1 mouse cellular context compared by ENCODE assay signal in the genomic region with DNA sequence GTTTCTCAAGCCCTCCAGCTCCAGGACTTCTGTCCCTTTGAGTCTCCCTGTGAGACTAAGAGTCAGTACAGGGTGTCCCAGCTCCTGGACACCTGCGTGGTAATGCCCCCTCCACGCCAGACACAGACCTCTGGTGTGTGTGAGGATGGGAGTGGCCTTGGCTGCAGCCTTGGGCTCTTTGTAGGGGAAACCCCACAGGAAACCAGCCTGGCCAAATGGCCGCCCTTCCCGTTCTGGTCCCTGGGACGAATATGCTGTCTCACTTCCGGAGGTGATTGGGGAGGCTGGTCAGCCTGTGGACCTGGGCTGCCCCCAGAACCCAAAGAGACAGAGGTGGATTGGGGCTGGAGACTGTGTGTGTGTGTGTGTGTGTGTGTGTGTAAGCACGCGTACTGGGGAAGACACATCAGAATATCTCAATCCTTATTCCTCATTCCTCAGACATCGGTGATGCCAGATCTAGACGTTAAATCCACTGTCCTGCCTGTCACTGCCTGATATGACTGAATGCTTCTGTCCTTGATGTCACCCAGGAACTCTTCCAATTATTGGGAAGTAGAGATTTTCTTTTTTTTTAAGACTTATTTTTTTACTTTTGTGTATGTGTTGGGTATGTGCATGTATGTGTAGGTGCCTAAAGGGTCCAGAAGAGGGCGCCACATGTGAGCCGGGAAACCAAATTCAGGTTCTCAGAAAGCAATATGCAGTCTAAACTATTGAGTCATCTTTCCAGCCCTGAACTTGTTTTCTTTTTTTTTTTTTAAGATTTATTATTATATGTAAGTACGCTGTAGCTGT.
TF ChIP-seq lines count a peak whose summit lies in the region.

No protein-coding gene starts in this region.

TF ChIP-seq in CH12.LX, 34 proteins besides CTCF, POLR2A, EP300 and RAD21:
- TF ChIP-seq KAT2A (IDR thresholded peaks at IDR 0.05; ENCODE audit: insufficient replicate concordance, low read length), result 0 out of 2 replicates have a peak, but pooled peaks have one; percentile 43
- no peak; the same call in 1 of the 2 replicates for TF ChIP-seq NRF1 (IDR thresholded peaks at IDR 0.05; ENCODE audit: low read depth, low read length)
- peak; percentile 64 for TF ChIP-seq ETS1 (conservative IDR thresholded peaks at IDR 0.05; ENCODE audit: low read depth, low read length)
- peak; percentile 38; the same call in 1 of the 2 replicates for TF ChIP-seq NELFE (IDR thresholded peaks at IDR 0.05; ENCODE audit: low read depth, low read length)
- TF ChIP-seq JUND (conservative IDR thresholded peaks at IDR 0.05; ENCODE audit: low read depth, low read length), result no peak
- no peak for TF ChIP-seq ZC3H11A (IDR thresholded peaks at IDR 0.05; ENCODE audit: low read depth, low read length)
- no peak; the same call in 1 of the 2 replicates for TF ChIP-seq TCF12 (IDR thresholded peaks at IDR 0.05; ENCODE audit: low read depth, low read length)
- TF ChIP-seq SIN3A (IDR thresholded peaks at IDR 0.05; ENCODE audit: low read length), result 0 out of 2 replicates have a peak, but pooled peaks have one; percentile 8
- no peak for TF ChIP-seq E2F4 (IDR thresholded peaks at IDR 0.05; ENCODE audit: insufficient replicate concordance, low read depth, low read length)
- no peak for TF ChIP-seq JUN (IDR thresholded peaks at IDR 0.05; ENCODE audit: insufficient read depth, low read depth, low read length)
- TF ChIP-seq SMC3 (IDR thresholded peaks at IDR 0.05; ENCODE audit: low read depth, low read length), result no peak; the same call in 1 of the 2 replicates
- TF ChIP-seq MXI1 (IDR thresholded peaks at IDR 0.05; ENCODE audit: low read depth, low read length), result peak; percentile 33; the same call in 1 of the 2 replicates
- TF ChIP-seq MAZ (IDR thresholded peaks at IDR 0.05; ENCODE audit: low read depth, low read length), result no peak
- TF ChIP-seq HCFC1 (IDR thresholded peaks at IDR 0.05; ENCODE audit: low read depth, low read length), result 0 out of 2 replicates have a peak, but pooled peaks have one; percentile 30
- peak; percentile 15; the same call in 1 of the 2 replicates for TF ChIP-seq MAX (IDR thresholded peaks at IDR 0.05; ENCODE audit: low read length)
- TF ChIP-seq UBTF (IDR thresholded peaks at IDR 0.05; ENCODE audit: low read depth, low read length), result no peak
- no peak for TF ChIP-seq USF2 (conservative IDR thresholded peaks at IDR 0.05; ENCODE audit: low read depth, low read length)
- TF ChIP-seq PAX5 (IDR thresholded peaks at IDR 0.05; ENCODE audit: low read length), result no peak
- no peak for TF ChIP-seq GABPA (IDR thresholded peaks at IDR 0.05; ENCODE audit: insufficient replicate concordance, low read depth, low read length)
- no peak; the same call in 1 of the 2 replicates for TF ChIP-seq POLR2AphosphoS2 (IDR thresholded peaks at IDR 0.05; ENCODE audit: low read depth, low read length)
- no peak for TF ChIP-seq USF1 (IDR thresholded peaks at IDR 0.05; ENCODE audit: low read depth, low read length)
- TF ChIP-seq IRF4 (IDR thresholded peaks at IDR 0.05; ENCODE audit: low read depth, low read length), result peak; percentile 48; the same call in 1 of the 2 replicates
- peak; percentile 78 for TF ChIP-seq ELF1 (IDR thresholded peaks at IDR 0.05; ENCODE audit: low read depth, low read length)
- TF ChIP-seq ZNF384 (IDR thresholded peaks at IDR 0.05; ENCODE audit: low read depth, low read length), result peak; percentile 58; the same call in 1 of the 2 replicates
- TF ChIP-seq ZKSCAN1 (IDR thresholded peaks at IDR 0.05; ENCODE audit: borderline replicate concordance, low read depth, low read length), result no peak
- TF ChIP-seq MAFK (IDR thresholded peaks at IDR 0.05; ENCODE audit: insufficient replicate concordance, low read length), result peak; percentile 65; the same call in 1 of the 2 replicates
- no peak for TF ChIP-seq MEF2A (IDR thresholded peaks at IDR 0.05; ENCODE audit: borderline replicate concordance, low read depth, low read length)
- no peak for TF ChIP-seq MYC (IDR thresholded peaks at IDR 0.05; ENCODE audit: low read depth, low read length)
- no peak; the same call in 1 of the 2 replicates for TF ChIP-seq BHLHE40 (IDR thresholded peaks at IDR 0.05; ENCODE audit: low read depth, low read length)
- peak; percentile 41; the same call in 1 of the 2 replicates for TF ChIP-seq TBP (conservative IDR thresholded peaks at IDR 0.05; ENCODE audit: low read depth, low read length)
- TF ChIP-seq CHD2 (IDR thresholded peaks at IDR 0.05; ENCODE audit: low read length), result 0 out of 2 replicates have a peak, but pooled peaks have one; percentile 10
- TF ChIP-seq CHD1 (IDR thresholded peaks at IDR 0.05; ENCODE audit: low read depth, low read length), result peak; percentile 56; the same call in 1 of the 2 replicates
- TF ChIP-seq ZMIZ1 (IDR thresholded peaks at IDR 0.05; ENCODE audit: low read depth, low read length), result peak; percentile 65; the same call in 1 of the 2 replicates
- TF ChIP-seq RCOR1 (conservative IDR thresholded peaks at IDR 0.05; ENCODE audit: low read depth, low read length), result peak; percentile 59; the same call in 1 of the 2 replicates
TF ChIP-seq in CH12.LX: peak in this region for 16.
